Mouse (Mus musculus): ENCODE data around the gene Eri2. TPM values are rescaled to one million over a fixed set of nuclear protein-coding genes. Genes with fewer than 3 reads are reported as not detected.

Gene Eri2
- 1 to 10 TPM; 5.5 to 9.3 (median 6.7) TPM for total RNA-seq (2022)

DNA sequence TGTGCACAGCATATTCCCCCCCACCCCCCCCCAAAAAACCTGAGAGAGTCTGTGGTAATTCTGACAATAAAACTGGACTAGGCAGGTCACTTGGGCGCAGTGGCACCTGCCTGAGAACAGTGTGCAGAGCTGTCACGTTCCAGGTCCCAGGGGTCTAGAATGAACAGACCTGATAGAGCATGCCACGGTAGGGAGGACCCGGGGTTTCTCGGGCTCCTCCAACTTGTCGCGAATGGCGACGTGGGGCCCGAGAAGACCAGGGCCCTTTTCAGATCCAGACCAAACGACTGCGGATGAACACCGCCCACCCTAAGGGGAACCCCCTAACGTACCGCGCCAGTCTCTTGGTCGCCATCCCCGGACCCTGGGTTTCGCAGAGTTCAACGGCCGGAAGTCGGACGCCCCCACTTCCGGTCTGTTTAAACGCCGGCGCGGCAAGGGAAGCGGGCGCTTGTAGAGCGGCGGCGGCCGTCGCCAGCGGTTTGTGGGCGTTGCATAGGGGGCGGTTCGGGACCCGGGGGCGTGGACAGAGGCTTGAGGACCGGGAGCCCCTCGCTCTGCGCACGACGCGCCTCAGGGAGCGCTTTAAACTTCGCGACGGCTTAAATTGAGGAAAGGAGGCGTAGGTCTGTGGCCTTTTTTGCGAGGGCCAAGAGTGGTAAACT lies at the start of gene Eri2, which contains the start of gene Rexo5:
Gene Eri2, minus strand, starts transcription at position 473 of the 665 bp plus-strand sequence.
Gene Rexo5, plus strand, starts transcription at position 421 of the 665 bp plus-strand sequence.
- peak; percentile 78 for DNase-seq

DNA sequence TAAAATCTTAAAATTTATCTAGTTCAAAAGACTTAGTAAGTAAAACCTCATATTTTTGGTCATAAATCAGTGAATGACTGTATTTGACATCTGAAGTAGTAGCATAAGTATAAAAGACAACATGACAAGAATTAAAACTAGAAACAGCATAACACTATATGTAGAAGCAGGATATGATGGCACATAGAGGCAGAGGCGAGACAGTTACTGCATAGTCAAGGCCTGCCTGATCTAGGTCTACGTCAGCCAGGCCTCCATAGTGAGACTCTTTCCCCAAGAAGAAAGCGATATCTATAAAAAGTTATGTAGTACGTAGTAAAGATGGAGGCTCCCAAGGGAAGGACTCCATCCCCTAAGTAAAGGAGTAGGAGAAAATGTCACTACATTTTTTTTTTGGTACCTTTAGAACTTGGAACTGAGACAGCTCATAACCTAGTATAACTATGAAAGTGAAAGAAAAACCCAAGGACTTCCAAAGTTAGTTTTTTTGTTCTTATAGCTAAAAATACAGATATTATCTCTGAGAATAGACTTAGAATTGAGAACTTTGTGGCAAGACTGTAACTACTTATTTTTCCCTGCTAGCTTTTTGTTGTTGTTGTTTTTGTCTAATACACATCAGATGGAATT lies 48.1 kb upstream of the Eri2 start:
- no peak for DNase-seq

DNA sequence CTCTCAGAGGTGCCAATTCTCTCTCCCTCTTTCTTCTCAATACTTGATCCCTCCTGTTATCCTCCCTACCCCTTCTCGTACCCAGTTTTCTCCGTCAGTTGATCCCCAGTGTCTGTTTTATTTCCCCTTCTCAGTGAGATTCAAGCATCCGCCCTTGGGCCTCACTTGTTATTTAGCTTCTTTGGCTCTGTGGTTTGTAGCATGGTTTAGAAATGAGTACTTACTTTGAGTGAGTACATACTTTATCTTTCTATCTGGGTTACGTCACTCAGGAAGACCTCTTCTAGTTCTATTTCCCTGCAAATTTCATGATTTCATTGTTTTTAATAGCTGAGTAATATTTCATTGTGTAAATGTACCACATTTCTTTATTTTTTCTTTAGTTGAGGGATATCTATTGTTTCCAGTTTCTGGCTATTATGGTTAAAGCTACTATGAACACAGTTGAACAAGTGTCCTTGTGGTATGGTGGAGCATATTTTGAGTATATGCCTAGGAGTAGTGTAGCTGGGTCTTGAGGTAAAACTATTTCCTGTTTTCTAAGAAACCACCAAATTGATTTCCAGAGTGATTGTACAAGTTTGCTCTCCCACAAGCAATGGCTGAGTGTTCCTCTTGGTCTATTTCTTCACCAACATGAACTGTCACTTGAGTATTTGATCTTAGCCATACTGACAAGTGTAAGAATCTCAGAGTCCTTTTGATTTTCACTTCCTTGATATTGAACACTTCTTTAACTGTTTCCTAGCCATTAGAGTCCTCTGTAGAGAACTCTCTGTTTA lies 42.3 kb upstream of the Eri2 start:
- DNase-seq = no peak

DNA sequence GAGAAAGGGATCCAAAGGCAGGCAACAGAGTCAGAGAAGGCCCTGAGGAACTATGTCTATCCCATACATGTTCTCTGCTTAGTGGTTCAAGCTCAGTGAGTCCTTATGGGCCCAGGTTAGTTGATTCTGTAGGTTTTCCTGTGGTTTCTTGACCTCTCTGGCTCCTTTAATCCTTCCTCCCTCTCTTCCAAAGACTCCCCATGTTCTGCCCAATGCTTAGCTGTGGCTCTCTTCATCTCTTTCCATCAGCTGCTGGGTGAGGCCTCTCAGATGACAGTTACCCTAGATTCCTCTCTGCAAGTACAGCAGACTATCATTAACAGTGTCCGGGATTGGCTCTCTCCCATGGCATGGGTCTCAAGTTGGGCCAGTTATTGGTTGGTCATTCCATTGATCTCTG lies 41.5 kb upstream of the Eri2 start:
- no peak for DNase-seq

DNA sequence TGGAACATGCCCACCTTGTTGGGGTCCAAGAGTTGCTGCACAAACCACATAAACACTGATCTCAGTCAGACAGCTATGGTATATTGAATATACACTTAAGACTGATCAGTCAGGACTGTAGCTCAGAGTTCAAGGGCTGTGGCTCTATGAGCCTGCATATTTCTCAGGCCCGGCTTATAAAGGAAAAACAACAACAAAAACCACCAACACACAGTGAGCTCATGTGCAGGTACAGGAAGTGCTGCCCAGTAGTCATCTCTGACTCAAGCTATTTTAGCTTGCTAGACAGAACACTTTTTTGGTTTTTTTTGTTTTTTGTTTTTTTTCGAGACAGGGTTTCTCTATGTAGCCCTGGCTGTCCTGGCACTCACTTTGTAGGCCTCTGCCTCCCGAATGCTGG lies 14.9 kb upstream of the Eri2 start:
- DNase-seq = no peak

DNA sequence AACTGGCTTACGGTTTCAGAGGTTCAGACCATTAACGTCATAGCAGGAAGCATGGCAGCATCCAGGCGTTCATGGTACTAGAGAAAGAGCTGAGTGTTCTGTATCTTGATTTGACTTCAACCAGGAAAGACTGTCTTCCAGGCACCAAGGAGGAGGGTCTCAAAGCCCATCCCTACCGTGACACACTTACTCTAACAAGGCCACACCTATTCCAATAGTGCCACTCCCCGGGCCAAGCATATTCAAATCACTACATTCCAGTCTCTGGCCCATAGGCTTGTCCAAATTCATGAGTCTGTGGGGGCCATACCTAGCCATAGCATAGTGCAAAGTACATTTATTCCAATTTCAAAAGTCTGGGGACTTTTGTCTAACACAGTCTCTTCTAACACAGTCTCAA lies 13.5 kb upstream of the Eri2 start:
- DNase-seq = no peak

DNA sequence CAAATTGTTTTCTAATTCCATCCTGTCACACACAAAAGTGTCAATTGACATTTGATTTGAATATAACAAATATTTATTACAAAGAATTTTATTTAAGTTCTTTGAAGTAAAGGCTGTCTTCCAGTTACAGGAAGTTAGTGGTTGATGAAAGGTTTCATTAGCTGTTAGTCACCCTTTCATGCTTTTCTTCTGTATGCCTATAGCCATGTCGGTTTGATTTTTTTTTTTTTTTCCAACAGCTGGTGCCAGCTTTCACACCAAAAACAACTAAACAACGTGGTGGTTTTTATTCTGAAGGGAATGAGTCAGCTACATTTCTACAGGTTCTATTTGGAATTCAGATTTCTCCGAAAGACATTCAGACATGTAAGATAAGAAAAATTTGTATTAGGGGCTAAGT lies 7.1 kb upstream of the Eri2 start:
- DNase-seq = no peak

DNA sequence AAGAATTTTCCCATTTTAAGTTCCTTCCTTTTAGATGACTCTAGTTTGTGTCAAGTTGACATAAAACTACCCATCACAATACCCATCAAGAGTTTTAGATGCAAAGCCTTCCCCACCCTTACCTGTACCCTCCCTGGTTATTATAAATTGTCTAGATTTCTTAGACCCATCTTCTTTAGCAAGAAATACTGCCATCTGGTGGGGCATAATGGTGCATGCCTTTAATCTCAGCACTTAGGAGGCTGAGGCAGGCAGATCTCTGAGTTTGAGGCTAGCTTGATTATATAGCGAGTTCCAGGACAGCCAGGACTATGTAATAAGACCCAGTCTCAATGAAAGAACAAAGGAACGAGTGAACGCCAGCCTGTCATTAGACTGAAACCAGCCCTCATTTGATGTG lies 6.6 kb upstream of the Eri2 start:
- DNase-seq = no peak

DNA sequence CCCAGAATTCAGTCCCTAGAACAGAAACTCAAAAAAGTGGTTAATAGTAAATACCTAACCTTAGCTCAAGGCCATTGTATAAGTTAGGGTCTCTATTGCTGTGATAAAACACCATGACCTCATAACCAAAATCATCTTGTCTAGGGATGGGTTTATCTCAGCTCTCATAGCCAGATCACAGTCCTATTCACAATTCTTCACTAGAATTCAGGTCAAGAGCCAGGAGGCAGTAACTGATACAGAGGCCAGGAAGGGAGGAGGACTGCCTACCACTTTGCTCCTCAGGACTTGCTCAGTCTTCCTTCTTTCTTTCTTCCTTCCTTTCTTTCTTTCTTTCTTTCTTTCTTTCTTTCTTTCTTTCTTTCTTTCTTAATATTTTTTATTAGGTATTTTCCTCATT lies 1.5 kb upstream of the Eri2 start:
- no peak for DNase-seq

DNA sequence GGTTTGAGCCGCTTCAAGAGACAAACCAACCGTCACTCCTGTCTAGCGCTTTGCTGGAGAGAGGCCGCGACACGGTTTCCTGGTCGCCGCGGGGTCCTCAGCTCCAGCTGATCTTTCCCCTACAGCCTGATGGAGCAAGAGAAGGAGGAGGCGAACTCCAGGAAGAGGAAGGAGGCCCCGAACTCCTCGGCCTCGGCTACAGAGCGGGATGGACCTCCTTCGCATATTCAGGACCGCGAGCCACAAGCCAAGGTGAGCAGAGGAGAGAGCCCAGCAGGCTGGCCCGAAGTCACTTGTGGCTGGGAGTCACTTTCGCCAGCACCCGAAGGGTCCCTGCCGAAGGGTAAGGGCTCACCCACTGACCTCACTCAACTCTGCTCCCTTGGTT lies 387 bp upstream of the Eri2 start:
- DNase-seq = peak; percentile 14

DNA sequence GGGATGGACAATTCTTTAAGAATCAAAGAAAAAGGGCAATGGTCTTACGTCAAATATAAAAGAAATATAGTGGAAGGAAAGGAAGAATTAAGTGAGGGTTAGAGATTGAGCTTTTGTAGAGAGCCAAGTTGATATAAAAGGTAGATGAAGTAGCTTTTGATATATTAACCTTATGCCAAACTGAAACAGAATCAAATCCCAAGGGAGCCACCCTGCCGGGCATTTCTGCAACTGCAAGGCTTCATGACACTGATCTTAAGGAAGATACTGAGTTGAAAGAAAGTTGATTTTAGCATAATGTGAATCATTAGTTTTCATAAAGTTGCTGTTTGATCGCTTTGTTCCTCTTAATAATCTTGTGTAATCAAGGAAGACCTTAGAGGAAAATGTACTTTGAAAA lies 4.8 kb downstream of the Eri2 start:
- DNase-seq = no peak

DNA sequence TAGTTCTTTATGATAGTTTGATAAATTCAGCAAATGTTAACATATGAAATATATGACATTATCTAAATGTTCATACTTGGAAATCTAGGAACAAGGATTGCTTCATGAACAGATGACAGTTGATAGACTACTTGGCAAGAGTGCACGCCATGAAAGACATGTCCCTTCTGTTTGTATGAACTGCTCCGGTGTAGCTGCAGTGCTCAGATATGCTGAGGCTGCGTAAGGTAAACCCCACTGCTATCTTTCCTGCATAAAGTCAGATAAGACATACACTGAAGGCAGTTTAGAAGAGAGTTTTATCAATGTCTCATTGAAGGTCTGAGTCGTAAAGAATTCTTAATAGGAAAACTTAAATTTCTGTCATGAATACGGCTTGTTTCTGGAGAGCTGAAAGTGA lies 8.9 kb downstream of the Eri2 start:
- no peak for DNase-seq

DNA sequence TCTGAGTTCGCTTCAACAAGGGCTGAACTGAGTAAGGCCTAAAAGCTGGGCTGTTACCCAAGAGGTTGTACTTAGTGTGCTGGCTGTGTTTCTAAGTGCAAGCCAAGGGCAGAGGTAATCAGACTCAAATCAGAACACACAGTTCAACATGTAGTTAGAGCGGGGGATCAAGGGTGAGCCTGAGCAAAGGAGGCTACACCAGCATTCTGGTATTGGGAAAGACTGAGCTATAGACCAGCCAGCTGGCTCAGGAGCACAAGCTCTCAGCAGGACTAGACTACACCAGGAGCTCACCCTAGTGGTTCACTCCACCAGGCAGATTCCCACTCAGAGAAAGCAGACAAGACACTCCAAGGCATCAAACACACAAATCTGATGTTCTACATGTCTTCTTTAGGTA lies 10.4 kb downstream of the Eri2 start:
- DNase-seq = peak; percentile 25

DNA sequence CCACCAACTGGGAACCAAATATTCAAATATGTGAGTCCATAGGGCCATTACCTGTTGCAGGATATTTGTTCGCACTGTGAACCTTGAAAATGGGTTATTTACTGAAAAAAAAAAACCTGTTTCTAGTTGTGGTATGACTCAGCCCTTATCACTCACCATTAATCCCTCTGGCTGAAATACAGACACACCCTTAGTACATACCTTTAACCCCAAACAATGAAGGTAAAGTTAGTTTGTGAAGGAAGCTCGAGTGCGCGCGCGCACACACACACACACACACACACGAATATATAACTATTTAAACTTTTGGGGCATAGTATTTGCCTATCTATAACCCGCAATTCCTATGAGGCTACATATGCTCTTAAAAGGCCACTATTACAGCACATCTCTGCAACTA lies 24.0 kb downstream of the Eri2 start:
- DNase-seq = no peak

DNA sequence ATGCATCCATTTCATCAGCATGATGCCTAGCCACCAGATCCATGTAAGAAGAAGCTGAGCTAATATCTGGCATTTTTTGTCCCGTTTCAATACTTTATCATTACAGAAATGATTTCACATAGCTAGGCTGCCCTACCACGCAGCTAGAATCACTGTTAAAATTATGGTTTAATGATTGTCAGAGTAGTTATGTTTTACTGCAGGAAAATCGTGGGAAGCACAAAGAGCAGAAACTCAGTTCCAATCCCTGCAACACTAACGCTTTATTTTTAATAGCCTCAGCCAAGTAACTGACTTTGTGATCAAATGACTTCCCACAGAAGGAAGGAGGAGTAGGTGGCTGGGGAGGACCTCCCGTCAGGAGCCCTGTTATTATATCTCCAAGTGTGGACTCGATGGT lies 26.9 kb downstream of the Eri2 start:
- no peak for DNase-seq

DNA sequence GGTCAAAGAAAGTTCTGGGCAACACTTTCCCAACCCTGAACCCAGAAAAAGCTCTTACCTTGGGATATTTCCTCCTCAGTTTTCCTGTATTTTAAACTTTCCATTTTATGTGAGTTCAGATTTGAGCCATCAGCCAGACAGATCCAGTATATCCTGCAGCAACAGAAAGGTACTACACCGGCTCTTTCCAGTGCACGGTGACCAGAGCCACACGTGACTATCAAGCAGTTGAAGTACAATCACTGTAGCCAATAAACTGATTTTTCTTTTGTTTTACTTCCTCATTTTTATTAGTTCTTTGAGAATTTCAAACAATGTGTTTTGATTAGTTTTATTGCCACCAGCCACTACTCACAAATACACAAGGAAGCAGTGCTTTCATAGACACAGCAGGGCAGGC lies 29.5 kb downstream of the Eri2 start:
- no peak for DNase-seq

DNA sequence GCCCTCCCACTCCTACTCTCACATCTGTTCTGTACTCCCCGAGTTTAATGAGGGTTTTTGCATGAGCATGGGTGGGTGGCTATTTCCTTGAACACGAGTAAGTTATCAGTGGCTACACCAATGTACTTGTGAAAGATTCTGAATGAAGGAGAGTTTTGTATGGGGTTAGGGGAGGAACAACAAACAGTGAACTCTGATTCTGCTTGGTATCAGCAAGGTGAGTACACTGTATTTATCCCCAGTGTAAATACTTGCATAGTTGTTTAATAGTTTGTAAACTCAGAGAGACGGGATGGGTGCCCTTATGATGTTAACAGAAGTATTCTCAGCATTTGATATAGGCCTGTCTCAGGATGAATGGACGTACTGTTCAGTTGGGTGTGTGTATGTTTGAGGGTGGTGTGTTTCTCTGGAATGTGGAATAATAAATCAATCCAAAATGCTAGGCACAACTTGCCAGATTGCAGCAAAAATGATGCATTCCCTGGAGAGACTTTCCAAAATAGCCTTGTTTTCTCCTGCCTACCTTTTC lies 31.6 kb downstream of the Eri2 start:
- no peak for DNase-seq

DNA sequence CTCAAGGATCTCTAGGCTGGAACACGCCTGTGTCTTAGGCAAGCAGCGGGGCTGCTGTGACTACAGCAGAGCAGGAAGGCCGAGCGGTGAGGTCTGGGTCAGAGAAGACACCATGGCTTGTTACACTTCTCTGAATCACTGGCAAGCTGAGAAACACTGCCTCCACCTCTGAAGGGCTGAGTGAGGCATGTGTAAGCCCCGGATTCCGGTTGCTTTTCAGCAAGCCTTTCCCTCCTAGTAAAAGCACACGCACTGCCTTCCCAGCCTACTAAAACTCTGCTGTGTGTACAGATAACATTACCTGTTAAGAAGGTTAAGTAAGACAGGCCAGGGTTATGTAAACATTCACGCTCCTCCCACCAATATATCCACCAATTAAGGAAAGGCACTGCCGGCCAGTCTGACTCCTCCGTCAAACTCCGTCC lies 33.3 kb downstream of the Eri2 start, which contains the start of gene Acsm3:
Gene Acsm3, plus strand, starts transcription at position 397 of the 425 bp plus-strand sequence.
- peak; percentile 45 for DNase-seq

DNA sequence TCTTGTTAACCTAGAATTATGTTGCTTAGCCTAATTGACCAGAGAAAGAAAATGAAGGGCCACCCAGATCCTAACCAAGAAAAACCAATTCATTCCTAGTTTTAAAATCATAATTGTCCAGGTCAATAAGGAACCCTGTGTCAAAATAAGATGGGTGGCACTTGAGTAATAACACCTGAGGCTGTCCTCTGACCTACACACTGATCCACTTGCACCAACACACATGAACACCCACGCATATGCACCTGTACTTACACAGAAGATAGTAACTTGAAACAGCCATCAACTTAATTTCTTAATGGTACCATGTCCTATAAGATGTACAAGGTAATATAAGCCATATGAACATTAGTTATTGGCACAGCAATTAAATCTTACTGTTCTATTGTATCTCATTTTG lies 40.2 kb downstream of the Eri2 start:
- DNase-seq = no peak

DNA sequence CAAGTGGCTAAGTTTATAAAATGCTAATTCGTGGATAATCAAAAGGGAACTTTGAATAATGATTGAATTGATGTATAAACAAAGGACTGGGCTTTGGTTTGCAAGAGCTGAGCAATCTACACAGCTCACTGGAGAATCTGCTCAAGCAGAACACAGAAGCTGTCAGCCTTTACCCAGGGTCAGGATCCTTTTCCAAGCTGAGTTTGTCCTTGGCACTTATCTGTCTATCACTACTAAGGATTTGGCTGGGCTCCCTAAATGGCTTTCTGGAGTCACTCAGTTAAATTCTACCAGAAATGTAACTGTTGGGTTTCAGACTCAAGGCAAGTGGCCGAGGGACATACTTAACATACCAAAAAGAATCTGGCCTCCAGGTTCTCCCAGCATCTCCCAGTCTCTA lies 43.9 kb downstream of the Eri2 start:
- peak; percentile 43 for DNase-seq

DNA sequence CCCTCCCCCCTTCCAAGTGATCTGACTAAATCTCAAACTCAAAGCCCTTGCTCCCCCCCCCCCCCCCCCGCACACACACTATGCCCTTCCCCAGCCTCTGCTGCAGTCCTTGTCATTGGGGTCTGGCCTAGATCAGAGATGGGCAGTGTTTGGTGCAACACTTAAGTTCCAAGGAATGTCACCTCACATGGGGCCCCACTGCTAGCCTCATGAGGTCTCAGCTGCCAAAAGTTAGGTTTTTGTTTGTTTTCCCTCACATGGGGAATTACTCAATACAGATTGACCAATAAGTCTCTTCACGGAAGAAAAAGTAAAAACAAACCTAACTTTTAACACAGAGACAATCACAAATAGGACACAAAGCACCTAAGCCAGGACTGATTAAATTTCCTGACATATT lies 45.1 kb downstream of the Eri2 start:
- no peak for DNase-seq

DNA sequence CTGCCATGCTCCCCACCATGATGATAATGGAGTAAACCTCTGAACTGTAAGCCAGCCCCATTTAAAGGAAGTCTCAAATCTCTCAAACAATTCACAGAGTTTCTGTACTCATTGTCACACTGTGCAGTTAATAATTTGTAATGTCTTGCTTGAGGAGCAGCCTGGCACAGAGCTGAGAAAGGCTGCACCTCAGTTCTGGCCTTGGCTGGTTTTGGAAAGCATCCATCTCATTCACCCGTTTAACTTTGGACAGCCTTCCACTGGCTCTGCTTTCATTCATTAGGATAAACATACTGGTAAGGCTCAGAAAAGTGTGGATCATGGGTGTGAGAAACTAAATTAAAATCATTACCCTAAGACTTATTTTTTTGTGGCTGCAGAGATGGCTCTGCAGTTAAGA lies 48.0 kb downstream of the Eri2 start:
- DNase-seq = no peak

DNA sequence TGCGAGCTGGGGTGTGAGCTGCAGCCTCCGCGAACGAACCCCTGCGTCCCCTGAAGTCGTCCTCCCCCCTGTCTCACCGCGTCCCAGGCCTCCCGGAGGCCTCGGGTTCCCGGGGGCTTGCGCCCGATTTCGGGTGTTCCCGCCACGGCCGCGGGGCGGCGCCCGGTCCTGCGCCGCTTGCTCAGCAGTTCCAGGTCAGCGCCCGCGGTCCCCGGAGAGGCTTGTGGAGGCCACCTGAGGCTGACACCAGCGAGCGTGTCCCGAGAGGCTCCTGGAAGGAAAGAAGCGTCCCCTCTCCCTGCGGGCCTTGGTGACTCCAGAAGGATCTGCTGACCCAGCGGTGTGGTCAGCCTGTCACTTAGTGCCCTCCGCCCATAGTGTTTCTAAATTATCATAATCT lies 49.5 kb downstream of the Eri2 start:
- no peak for DNase-seq

Data from adrenal gland, adult 8-10 months (tissue).